Mouse (Mus musculus) heart, postnatal 4 days (tissue): ENCODE measurements around the gene Ankrd6. TPM values are rescaled to one million over a fixed set of nuclear protein-coding genes. Genes with fewer than 3 reads are reported as not detected.

Experiments
- DNase-seq: peaks from one replicate; pipeline ENCODE4 v3.0.0; 2021
- total RNA-seq, 2 experiments: library from RNA; stranded (reverse); gene quantifications; 2 replicates each; pipeline ENCODE4 v1.2.3; 2021

The Ankrd6 gene
- total RNA-seq, 2 experiments from 2014 or later, result 7.2 to 8.2 TPM

DNA sequence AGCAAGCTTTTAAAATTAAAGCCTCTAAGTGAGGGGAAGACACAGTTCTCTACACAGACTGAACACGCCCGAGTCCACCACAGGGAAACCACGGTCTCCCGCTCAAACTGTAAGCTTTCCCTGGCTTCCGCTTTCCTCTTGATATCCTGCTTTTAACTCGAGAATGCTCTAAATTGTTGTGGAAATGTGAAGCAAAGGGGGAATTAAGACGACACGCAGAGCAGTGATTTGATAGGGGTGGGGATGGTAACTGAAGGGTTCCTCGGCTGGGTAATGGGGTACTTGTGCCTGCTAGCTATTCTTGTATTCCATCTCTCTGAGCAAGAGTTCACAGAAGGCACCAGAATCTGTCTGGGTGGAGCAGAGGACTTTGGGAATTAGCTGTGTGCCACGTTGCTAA, 1.9 kb downstream of the Ankrd6 start:
- no peak for DNase-seq

DNA sequence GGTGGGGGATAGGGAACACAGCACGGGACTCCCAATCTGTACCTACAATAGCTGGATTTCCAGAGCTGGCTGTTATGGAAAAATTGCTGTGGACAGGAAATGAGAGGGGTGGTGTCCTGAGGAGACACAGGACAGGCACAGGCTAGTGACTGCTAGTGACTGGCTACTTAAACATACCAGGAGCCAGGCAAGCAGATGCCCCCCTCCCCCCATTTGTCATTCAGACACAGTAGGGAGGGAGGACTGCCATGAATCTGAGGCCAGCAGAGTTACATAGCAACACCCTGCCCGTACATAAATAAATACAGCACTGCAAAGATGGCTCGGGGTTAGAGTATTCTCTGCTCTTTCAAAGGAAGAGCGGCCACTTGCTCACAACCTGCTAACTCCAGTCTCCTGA, 3.0 kb downstream of the Ankrd6 start:
- peak; percentile 51 for DNase-seq

DNA sequence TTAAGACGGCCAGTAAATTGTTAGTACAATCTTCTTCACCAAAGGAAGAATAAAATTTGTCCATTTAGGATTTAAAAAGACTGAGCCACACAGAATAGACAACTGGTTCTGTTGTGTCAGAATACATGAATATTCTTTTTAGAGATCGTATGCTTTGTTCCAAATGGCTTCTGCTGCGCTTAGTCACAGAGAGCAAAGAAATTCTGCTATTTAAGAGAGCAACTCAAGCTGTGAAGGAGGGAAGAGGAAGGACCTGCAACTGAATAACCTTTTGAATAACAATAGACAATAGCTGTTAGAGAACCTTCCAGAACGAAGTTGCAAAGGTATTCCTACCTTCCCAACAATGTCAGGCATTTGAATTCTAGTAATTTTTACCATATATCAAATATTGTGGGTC, 9.7 kb downstream of the Ankrd6 start:
- no peak for DNase-seq

DNA sequence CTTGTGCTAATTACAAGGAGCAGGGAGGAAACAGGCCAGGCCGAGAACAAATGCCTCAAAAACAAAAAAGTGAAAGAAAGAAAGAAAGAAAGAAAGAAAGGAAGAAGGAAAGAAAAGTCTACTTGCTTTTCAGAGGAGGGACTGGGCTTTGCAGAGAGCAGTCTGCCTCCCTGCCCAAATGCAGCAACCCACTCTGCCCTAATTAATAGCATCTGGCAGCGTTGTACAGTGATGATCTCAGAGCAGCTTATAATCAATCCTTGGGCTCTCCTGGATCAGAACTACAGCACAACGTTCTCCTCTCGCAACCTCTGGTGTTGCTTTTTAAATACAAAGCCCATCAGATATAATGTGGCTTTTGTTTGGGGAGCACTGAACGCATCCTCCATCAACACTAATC, 10.7 kb downstream of the Ankrd6 start:
- DNase-seq, result no peak

DNA sequence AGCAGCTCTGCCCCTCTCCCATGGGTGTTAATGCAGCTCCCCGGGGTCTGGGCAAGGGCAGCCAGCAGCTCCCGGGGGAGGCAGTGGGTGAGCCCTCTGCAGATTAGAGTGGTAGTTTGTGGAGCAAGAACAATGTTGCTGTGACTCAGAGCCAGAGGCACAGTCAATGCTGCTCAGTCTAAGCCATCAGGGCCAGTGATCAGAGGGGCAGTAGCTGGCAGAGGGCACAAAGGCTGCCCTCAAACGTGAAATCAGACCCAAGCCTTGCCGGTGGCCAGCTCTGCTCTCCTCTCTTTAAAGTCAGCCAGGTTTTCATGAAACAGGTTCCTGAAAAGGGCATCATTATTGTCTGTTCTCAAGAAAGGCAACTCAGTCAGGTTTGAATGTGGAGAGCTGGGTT, 11.1 kb downstream of the Ankrd6 start:
- no peak for DNase-seq

DNA sequence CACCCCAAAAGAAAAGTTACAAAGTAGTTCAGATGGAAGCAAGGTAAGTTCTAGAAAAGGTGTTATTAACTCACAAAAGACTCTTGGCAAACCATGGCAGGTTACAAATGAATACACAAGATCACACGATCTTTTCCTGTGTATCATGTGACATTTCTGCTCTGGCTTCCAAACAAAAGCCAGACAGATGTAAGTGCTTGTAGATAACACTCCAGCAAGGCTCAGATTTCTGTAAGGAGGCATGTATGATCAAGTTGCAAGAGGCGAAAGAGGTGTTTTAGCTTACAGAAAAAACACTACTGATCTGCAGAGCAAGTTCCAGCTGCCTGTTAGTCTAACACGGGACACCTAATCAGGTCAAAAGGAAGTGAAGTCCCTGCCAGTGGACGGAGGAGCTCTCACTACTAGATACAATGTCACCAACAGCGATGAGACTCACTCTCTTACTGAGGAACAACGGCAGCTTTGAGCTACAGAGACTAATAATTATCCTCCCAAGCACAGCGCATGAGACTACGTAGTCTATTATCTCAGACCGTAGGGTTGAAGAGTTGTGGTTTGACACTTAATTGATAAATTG, 13.8 kb downstream of the Ankrd6 start:
- DNase-seq, result no peak

DNA sequence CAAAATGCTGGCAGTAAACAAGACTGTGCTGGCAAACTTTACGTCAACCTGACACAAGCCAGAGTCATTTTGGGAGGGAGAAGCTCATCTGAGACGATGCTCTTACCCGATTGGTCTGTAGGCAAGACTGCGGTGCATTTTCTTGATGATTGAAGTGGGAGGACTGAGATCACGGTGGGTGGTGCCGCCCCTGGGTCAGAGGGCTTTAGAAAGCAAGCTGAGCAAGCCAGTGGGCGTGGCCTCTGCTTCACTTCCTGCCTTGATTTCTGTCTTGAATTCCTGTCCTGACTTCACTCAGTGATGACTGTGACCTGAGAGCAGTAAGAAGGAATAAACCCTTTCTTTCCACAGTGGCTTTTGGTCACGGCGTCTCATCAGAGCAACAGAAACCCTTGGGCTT, 18.6 kb downstream of the Ankrd6 start:
- DNase-seq, result peak; percentile 14

DNA sequence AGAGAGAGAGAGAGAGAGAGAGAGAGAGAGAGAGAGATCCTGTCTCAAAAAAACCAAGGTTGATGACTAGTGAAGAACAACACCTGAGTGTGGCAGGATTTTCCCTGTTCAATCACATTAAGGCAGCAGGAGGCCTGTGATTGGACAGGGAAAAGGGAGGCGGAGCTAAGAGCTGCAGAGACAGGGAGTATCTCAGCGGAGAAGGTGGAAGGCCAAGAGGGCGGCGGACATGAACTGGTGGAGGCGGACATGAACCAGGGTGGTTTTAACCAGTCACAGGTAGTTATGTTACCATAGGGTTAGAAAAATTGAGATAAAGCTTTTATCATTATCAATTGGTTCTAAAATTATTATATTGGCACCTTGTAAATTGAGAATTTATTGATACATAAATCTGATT, 20.9 kb downstream of the Ankrd6 start:
- DNase-seq, result no peak

DNA sequence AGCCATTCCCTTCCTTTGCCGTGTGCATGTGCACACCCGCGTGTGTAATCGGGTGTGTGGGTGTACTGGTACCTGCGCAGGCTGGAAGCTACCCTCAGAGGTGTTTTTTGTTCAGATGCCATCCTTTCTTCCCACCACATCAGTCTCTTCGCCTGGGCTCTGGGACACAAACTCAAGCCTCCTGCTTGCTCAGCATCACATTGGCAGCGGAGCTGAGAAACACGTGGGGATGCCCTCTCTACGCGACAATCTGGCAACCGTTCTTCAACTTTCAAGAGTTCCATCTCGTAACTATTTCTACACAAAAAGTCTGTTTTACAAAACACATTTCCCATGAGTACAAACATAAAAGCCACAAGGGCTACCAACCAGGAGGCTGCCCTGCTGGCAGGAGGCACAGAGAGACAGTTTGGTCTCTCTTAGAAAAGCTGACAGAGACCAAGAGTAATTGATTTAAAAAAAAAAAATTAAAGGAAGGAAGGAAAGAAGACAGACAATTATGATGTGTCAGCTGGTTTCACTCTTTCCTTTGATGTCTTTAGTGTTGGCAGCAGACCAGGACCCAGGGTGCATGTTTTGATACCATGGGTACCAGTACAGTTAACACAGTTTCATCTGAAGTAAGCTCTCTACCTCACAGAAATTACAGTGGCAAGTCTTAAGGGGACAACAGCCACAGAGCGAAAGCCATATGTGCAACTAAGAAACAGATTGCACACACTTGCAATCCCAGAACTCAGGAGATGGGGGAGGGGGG, 21.8 kb downstream of the Ankrd6 start:
- no peak for DNase-seq

DNA sequence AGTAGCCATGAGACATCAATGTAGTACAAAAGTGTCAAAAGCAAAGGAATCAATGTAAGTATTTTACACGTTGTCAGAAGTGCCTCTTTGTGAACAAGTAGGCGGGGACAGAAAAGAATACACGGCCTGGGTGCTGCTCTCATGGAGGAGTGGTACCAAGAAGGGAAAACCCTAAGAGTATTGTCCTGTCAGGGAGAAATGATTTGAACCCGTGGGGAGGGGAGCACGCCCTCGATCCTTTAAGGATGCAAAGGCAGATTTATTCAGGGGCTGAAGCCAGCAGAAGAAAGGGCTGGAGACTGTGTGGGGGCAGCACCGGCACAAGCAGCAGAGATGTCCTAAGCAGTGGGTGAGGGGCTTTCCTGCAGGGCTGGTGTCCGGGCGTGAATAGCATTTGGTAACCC, 26.7 kb downstream of the Ankrd6 start:
- DNase-seq, result no peak

DNA sequence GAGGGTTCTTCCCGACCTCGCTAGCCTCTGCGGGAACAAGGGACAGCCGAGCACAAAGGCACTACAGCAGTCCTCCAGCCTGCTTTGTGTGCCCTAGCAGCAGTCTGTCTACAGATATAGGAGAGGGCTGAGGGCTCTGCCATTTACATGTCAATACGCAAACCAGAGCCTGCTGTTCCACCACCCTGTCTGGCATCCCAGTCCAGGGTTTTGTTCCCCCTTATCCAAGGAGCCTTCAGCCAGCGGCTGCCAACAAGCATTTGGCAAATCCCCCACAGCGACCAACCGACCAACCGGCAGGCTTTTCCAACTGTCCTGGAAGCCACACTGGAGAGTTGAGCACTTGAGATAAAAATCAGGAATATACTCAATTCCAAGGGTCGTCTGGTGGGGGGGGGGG, 27.2 kb downstream of the Ankrd6 start:
- DNase-seq, result peak; percentile 68

DNA sequence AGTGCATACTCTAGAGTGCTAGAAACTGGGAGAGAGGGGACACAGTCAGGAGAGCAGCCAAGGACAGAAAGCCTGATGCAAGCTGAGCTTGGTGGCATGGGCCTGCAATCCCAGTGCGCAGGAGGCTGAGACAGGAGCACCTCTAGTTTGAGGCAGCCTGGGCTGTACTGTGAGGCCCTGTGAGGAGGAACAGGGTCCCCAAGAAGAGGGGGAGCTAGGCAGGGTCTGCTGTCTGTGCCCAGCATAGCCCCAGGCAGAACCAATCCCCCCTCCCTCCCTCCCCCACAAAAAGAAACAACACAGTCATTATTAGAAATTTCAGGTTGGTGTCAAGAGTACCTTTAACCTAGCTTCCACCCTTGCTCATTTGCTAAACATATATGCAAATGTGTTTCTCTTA, 27.8 kb downstream of the Ankrd6 start:
- DNase-seq, result no peak

DNA sequence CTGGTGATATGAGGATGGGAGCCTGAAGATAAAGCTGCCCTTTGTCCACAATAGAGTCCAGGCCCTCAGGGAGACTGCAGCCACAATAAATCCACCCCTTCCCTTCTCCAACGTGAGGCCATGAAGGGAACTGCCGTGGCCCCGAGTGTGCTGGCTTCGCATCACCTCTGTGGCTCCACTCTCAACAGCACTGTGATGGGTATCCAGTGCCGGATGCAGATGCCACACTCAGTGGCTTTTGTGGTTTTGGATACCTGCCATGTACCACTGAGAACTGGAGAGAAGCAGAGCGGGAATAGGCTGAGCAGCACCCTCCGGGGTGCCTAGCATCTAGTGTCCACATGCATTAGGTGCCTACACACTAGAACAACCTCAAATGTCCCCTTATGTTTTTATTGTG, 29.8 kb downstream of the Ankrd6 start:
- DNase-seq, result no peak

DNA sequence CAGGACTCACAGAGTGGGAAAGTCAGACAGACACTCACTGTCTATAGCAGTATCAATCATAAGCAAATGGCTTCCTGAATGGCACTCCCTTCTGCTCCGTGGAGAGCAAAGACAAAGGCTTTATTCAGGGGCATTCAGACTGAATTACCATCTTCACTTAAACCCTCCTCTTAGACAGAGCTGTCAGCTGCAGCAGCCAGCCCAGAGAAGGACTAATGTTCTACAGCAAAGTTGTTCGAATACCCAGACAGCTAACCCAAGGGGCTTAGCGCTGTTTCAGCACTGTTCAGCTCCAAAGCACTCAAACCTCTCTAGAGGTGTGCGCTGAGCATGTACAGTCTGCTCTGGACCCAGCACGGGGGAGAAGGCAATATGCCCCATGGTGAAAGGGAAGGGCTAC, 32.1 kb downstream of the Ankrd6 start:
- no peak for DNase-seq

DNA sequence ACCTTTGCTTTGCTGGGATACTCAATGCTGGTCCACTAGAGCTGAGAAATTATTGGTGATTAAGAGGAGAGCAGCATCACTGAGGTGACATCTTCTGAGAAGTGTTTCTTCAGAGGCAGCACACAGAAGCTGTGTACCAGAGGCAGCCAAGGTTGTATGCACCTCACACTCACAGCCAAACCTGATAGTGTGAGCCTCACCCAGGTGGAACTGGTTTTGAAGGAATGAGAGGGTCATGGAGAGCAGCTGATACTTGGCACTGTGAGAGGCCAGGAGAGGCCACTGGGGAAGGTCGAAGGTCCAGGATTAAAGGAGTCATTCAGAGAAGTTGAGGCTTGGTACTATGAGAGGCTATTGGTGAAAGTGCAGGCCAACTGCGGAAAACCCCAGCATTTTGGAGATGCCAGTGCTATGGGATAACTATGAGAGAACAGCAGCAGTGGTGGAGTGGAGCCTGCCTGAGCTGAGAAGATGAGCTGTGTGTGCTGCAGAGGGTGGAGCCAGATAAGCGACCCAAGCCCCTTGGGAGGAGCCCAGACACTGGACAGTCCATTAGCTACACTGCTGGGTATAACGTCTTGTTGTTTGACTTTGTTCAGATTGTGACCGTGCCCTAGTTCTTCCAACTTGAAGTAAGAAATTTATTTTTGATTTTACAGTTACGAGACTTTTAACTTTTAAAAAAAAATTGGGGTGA, 33.8 kb downstream of the Ankrd6 start:
- no peak for DNase-seq

DNA sequence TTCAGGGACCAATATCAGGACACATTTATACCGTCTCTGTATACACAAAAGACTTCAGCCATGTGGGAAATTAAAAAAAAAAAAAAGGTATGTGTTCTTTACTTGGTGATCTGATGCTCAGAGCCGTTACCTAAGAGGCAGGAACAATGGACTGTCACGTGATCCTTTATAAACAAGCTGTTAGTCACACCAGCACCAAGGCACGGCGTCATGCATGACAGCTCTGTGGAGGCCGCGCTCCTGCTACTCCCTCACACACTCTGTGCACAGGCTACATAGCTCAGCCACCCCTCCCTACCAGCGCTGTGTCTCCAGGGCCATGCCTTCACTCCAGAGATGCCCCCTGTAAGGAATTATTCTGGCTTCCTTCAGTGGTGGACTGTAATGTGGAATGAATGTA, 34.7 kb downstream of the Ankrd6 start:
- DNase-seq, result no peak

DNA sequence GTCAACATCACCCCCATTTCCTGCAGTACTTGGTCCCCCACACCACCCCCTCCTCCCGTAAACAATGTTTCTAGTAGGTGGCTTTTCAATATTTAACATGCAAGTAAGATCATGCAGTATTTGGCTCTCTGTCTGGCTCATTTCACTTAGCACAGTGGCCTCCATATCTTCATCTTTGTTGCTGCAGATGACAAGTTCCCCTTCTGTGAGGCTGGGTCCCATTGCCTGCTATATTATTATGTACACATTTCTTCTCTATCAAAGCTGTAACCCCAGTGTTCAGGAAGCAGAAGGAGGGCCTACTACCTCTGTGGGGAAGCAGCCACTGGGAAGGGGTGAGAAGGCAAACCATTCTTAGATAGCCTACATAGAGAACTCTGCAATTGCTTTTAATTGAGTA, 40.6 kb downstream of the Ankrd6 start:
- DNase-seq, result no peak

DNA sequence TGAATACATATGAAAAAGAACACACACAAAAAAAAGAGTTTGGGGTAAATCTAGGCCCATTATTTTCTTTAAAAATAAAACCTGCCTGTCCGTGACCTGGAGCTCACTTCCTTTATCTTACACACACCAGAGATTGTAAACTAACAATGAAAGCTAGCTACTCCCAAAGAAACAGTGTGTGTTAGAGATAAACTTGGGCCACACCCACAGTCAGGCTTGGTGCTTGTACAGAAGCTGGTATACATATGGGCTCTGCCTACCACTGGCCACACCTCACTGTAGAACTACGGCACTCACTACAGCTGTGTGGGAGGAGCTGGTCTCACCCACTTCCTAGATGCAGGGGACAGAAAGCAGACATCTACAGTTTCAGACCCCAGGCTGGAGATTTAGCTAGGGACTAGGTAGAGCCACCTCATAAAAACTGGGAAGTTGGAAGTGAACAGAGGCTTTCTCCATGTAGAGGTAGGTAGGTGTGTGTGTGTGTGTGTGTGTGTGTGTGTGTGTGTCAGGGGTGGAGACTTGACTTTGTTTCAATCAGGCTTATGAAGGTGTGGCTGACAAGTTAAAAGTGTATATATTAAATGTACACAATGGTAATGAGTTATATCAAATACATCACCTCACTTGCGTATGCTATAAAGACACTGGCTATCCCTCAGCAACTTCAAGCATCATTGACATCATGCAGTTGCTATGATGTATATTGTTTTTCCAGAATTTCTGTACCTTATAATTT, 41.2 kb downstream of the Ankrd6 start:
- no peak for DNase-seq

DNA sequence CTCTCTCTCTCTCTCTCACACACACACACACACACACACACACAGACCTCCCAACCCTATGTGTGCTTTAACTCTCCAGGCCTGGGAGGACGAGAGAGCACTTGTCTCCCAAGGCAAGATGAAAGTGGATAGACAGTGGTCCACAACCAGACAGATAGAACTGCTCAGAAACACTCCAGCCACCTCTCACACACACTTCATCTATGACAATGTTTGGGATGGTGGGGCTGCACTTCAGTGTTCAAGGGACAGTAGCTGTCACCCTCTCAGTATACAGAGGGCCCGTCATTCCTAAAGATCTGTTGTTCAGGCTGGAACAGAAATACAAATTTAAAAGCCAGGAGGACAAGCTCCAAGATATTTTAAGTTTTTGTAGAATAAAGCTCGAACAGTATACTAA, 43.0 kb downstream of the Ankrd6 start:
- no peak for DNase-seq

DNA sequence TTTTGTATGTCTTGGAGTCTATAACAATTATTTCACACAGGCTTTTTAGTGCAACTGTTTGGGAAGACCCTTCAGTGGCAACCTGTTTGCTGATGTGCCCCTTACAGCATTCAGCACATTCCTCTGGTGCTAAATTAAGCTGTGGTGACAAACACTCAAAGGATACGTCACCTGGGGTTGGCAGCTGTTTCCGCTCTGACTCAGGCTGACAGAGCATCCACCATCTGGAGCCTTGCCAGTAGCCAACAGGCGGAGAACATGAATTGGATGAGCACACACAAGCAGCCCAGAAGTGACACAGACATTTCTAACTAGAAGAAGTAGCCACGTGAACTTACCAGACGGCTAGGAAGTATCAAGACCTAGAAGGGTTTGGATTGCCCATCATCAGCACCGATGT, 44.0 kb downstream of the Ankrd6 start:
- peak; percentile 92 for DNase-seq

DNA sequence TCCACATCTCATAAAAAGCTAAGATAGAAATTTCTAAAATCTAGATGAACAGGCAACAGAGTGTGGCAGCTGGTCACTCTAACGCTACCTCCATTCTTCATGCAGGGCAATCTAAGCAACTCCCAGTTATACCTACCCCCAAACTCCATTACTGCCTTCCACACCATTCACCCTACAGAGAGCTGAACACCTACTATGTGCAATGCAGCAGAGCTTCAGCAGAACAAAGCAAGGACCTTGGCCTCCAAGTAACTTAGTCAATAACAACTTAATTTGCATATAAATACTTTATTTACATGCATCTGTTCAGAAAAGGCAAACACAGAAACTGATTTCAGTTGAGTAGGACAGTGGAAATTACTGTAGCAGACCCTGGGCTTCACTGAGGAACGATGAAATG, 44.7 kb downstream of the Ankrd6 start:
- DNase-seq, result no peak

DNA sequence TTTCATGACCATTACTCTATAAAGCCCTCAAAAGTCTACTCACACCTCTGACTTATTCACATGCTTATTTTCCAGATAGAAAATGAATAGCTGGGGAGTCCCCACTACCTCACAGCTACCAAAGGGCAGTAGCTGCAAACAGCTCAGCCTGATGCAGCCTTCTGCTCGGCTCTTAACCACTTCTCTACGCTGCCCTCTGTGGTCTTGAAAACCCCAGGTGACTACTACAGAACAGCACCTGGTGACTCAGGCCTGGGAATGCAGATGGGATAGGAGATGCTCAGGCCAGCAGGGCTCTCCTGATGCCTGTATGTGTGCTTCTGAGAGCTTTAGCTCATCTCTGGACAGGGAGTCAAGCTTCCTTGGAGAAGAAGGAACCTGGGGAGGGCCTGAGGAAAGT, 45.3 kb downstream of the Ankrd6 start:
- DNase-seq, result no peak

DNA sequence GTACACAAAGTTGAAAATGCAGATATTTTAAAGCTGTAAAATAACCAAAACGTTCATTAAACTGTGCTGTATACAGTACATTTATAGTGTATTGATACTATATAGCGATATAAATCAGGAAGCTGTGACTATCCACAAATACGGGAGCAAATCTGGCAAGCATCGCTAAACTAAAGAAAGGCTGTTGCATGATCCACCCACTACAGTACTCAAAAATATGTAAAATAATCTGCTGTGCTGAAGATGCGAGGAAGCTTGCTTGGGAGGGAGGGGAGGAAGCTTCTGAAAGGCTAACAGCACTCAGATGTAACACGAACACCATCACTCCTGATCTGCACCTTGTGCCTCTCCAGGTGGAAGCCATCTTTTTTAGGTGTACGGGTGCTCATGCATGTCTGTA, 46.8 kb downstream of the Ankrd6 start:
- DNase-seq, result no peak
